Mouse (Mus musculus): ENCODE measurements around the gene Lctl. TPM values are rescaled to one million over a fixed set of nuclear protein-coding genes. Genes with fewer than 3 reads are reported as not detected.

The Lctl gene
- total RNA-seq (2021) = not detected

GRCm38 (mm10) chr9:64116876-64117275 is at the start of gene Lctl:
Gene Lctl, plus strand, starts transcription at chr9:64117147.
- intact Hi-C loops (cut with DNase I) = no loop called here
- no peak for DNase-seq (ENCODE audit: low spot score in 2 of 2)

DNA sequence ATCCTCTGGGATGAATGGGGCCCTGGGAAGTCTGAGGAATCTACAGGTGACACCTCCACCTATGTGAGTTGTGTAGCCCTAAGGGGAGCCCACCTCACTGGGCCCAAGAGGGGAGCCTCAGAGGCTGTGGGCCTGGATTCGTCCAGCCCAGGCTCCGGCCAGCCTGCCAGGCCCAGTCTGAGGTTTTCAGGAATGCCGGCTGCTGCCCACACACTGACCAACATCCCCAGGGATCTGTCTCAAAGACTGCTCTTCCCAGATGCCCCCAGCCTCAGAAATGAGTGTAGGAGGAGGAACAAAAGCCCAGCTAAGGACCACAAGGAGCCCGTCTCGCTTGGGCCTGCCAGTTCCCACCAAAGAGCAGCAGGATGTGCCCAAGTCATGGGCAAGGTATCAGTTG is 49.2 kb upstream of the Lctl start:
- no peak for DNase-seq (ENCODE audit: low spot score in 2 of 2)
- intact Hi-C loops (cut with DNase I) = no loop called here

- DNase-seq (ENCODE audit: low spot score in 2 of 2) = no peak
- intact Hi-C loops (cut with DNase I) = no loop called here
These were observed 48.4 kb upstream of the Lctl start for GRCm38 (mm10) chr9:64068571-64068970.

DNA sequence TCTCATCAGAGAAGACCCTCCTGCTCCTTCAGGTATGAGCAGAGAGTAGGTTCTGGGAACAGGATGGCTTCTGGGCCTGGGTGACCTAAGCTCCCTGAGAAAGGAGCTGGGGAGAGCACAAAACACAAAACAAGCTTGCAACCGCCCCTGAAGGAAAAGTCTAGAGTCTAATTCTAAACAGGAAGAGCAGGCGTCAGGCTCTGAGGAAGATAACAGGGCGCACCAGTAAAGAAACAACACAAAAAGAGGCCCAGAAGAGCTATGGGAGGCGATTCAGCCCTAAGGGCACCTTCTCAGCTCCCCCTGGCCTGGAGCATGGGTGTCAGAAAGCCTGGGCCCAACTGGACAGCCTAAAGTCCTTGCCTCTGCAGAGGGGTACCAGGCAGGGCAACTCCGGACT is 47.8 kb upstream of the Lctl start:
- no peak for DNase-seq (ENCODE audit: low spot score in 2 of 2)
- intact Hi-C loops (cut with DNase I) = no loop called here

DNA sequence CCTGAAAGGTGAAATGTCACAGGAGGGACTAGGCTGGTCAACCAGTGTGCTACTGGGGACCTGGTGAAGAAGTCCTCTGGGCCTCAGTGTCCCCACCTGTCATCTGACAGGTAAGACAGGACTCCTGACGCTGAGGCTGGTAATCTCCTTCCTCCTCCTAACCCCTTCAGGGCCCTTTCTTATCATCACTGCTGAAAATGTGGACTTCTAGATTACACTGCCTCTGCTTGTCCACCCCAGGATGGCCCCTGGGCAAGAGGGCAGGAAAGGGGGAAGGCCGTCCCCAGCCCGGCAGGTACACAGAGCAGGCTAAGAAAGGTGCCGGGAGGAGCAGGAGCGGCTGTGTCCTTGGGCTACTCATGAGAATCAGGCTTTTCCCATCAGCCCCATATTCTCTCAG is 46.3 kb upstream of the Lctl start:
- intact Hi-C loops (cut with DNase I) = no loop called here
- DNase-seq (ENCODE audit: low spot score in 2 of 2) = no peak

DNA sequence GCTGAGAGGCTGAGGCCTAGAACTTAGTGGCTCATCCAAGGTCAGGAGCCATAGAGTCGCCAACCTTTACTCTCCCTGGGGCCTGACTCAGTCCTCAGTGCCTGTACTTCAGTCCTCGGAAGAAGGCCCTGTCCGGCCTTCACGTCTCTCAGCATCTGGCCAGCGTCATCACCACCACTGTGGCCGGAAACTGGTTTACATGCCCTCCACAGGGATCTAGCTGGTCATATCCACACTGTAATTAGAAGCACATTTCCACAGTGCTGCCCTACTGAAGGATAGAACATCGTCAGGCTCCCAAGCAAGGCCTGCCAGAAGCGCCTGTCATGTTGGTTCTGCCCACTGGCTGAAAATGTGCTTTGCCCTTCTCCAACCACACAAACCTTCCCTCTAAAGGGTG is 42.1 kb upstream of the Lctl start:
- intact Hi-C loops (cut with DNase I) = no loop called here
- DNase-seq (ENCODE audit: low spot score in 2 of 2) = no peak

DNA sequence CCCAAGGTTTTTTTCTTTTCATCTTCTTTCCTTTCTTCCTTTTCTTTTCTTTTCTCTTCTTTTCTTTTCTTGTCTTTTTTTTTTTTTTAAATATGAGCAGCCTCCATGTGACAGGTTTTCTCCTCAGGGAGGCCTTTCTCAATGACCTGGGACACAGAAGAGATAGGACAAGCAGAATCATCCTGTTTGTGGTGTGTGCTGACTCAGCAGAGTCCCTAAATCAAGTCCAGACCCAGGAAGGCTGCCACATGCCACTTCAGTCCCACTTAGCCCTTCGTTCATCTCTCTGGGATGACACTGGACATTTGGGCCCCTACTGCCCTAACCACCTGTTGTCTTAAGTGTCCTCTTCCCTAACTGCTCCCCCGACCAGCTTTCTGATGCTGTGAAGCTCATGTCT is 40.5 kb upstream of the Lctl start:
- no peak for DNase-seq (ENCODE audit: low spot score in 2 of 2)
- intact Hi-C loops (cut with DNase I) = no loop called here

GRCm38 (mm10) chr9:64078386-64078792 is 38.6 kb upstream of the Lctl start:
- DNase-seq (ENCODE audit: low spot score in 2 of 2) = no peak
- intact Hi-C loops (cut with DNase I) = no loop called here

- DNase-seq (ENCODE audit: low spot score in 2 of 2) = no peak
- intact Hi-C loops (cut with DNase I) = no loop called here
These were observed 37.0 kb upstream of the Lctl start for GRCm38 (mm10) chr9:64079922-64080321.

DNA sequence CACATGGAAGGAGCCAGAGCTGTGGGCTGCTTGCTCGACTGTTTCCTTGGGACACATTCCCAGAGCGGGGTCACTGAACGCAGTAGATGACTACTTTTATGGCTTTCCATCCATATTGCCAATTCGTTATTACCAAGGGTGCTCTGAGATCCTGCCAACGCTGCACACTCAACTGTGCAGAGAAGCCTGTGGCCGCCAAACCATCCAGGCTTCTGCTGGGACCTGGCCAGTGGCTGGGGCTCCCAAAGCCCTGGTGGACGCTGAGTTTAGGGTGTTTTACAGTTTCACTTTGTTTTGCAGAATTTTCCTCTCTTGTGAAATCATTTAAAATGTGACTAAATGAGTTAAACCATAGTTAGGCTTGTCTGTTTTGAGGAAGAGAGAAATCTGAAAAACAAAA is 32.7 kb upstream of the Lctl start:
- intact Hi-C loops (cut with DNase I) = no loop called here

GRCm38 (mm10) chr9:64084661-64085399 is 32.1 kb upstream of the Lctl start:
- peak in 1 of 2 experiments; percentile 6 for DNase-seq (ENCODE audit: low spot score in 2 of 2)
- intact Hi-C loops (cut with DNase I) = no loop called here

More for the DNA sequence above, 32.7 kb upstream of the Lctl start:
- no peak for DNase-seq (ENCODE audit: low spot score in 2 of 2)

DNA sequence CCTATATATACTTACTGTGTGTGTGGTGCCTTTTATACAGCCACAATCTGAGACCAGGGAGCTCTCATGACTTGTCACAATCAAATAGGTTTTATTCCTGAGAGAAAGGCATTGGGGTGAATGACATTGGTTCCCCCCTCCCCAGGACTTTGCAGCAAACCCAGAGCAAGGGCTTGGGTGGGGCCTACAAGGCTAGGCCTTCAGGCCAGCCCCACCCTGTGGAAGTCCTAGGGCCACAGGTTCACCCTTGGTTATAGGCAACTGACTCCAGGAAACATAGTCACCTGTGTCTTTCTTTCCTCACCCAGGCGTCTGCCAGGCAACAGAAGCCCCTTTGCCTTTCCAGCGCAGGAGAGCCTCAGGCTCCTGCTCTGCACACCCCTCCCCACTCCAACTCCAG is 31.0 kb upstream of the Lctl start:
- no peak for DNase-seq (ENCODE audit: low spot score in 2 of 2)
- intact Hi-C loops (cut with DNase I) = loop anchor here (2.0 kb wide), 1 partner anchor 129 kb away; no protein-coding TSS in a partner anchor

- intact Hi-C loops (cut with DNase I) = loop anchor here (2.0 kb wide), 1 partner anchor 130 kb away; no protein-coding TSS in a partner anchor
- DNase-seq (ENCODE audit: low spot score in 2 of 2) = no peak
These were observed 30.4 kb upstream of the Lctl start for GRCm38 (mm10) chr9:64086543-64086942.

DNA sequence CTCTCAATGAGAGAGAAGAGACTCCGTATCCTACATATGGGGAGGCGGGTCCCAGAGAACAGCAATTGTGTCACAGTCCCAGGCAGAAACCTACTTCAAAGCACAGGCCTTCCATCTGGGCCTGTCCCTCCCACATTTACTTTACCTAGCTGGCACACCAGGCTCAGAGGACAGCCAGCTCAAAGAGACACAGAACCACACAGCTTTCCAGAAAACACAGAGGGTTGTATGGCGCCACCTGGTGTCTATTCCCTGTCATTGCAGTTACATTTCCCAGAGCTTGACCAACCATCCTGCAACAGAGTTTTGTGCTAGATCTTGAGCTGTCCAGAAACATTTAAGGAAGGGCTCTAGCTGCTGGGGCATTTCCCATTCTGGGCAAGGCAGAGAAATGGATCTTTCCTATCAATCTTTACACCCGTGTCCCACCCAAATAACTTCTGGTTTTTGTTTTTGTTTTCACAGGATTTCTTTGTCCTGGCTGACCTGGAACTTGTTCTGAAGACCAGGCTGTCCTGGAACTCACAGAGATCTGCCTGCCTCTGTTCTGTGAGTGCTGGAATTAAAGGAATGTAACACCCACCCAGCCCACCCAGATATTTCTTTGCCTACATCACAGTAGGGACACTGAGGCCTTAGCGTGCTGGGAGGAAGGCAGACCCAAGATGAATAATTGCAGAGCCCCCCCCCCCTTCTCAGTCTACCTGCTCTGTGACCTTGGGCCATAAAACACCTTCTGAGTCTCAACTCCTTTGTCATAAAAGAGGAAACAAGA is 29.3 kb upstream of the Lctl start:
- intact Hi-C loops (cut with DNase I) = loop anchor here (1.0 to 2.0 kb wide), 3 partner anchors 62 to 169 kb away; no protein-coding TSS in a partner anchor
- peak; percentile 80 to 86 for DNase-seq (ENCODE audit: low spot score in 2 of 2)

DNA sequence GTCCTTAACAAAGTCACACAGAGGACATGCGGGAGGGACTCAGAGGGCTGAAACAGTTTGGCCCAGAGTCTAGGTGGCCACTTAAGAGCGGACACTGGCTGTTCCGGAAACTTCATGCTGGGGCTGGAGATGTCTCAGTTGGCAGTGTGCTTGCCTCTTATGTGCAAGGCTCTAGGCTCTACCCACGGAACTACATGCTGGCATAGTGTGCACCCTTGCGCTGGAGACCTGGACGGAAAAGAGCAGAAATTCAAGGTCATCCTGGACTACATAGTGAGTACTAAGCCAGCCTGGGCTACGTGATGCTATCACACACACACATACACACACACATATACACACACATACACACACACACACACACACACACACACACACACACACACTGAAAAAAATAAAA is 28.6 kb upstream of the Lctl start:
- intact Hi-C loops (cut with DNase I) = no loop called here

DNA sequence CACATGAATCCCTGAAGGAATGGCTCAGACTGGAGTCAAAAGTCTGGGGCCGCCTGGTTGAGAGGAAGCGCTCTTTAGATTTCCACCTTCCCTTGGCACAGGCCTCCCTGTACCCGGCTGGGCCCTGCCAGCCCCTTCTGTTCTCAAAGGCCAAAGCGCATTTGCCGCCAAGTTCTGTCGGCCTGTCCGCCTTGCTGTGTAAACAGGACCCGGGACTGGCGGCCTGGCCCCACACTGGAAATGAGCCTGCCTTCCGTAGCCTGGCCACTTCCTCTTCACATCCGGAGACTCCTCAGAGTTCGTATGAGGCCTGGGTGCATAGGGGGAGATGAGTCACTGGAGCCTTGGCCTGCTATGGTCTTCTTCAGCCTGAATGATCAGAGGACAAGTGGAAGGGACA is 27.9 kb upstream of the Lctl start:
- intact Hi-C loops (cut with DNase I) = no loop called here
- peak in 1 of 2 experiments; percentile 6 for DNase-seq (ENCODE audit: low spot score in 2 of 2)

More for the DNA sequence above, 28.6 kb upstream of the Lctl start:
- DNase-seq (ENCODE audit: low spot score in 2 of 2) = no peak

- intact Hi-C loops (cut with DNase I) = no loop called here
- no peak for DNase-seq (ENCODE audit: low spot score in 2 of 2)
These were observed 22.9 kb upstream of the Lctl start for GRCm38 (mm10) chr9:64094083-64094482.

DNA sequence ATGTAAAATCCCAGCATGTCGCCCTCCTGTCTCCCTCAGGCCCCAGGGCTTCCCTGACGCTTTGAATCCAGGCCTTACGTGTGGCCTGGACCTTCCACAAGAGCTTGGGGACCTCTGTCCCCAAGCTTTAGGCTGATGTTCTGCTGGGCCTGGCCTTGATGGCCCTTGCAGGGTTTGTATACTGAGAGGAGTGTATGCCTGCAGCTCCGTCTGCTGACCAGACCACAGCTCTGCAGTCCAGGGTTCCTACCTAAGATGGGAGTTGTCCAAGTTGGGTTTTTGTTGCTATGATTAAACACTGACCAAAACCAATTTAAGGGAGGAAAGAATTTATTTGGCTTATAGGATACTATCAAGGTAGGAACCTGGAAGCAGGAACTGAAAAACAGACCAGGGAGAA is 18.7 kb upstream of the Lctl start:
- no peak for DNase-seq (ENCODE audit: low spot score in 2 of 2)
- intact Hi-C loops (cut with DNase I) = no loop called here

GRCm38 (mm10) chr9:64100442-64100841 is 16.5 kb upstream of the Lctl start:
- intact Hi-C loops (cut with DNase I) = no loop called here
- DNase-seq (ENCODE audit: low spot score in 2 of 2) = peak; percentile 47 to 56

GRCm38 (mm10) chr9:64105301-64105700 is 11.6 kb upstream of the Lctl start:
- DNase-seq (ENCODE audit: low spot score in 2 of 2) = no peak
- intact Hi-C loops (cut with DNase I) = no loop called here

DNA sequence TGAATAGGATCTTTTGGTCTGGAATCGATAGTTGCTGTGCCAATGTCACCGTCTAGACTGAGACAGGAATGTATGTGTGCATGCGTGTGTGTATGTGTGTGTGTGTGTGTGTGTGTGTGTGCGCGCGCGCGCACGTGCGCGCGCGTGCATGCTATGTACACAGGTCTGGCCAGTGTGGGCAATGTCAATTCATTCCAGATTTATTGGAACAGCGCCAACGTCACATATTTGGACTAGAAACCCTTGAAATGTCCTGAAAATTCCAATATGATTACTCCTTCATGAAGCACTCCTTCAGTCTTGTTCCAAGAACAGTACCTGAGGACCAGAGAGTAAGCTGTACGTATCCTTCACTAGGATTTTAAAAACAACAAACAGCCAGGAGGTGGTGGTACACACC is 6.4 kb upstream of the Lctl start:
- DNase-seq (ENCODE audit: low spot score in 2 of 2) = no peak
- intact Hi-C loops (cut with DNase I) = no loop called here

All from left cerebral cortex, postnatal 25 days (tissue).